Mouse (Mus musculus): ENCODE measurements around the gene Neurod2. TPM values are rescaled to one million over a fixed set of nuclear protein-coding genes. Genes with fewer than 3 reads are reported as not detected.
A peak's percentile ranks its signal among the peaks of the same experiment; 100 is the strongest.

The Neurod2 gene
- polyA plus RNA-seq, 1 experiment, result not detected

- TF ChIP-seq CTCF (IDR thresholded peaks at IDR 0.05; ENCODE audit: borderline replicate concordance, insufficient read depth, low read length), result peak; percentile 45; the same call in 1 of the 2 replicates
- TF ChIP-seq POLR2A (IDR thresholded peaks at IDR 0.05; ENCODE audit: low read depth, low read length), result no peak
- Histone ChIP-seq H3K4me1 (ENCODE audit: control insufficient read depth, insufficient read depth, low read length) (no peaks in the 10 kb centered on the region; the same call in 1 of the 2 replicates), H3K4me3 (ENCODE audit: insufficient read depth, low read length) (no peak overlapping the region), H3K27ac (ENCODE audit: insufficient read depth, low read length) (no peak overlapping the region)
Measured at GRCm38 (mm10) chr11:98296277-98296676, 33.2 kb downstream of the Neurod2 start.

DNA sequence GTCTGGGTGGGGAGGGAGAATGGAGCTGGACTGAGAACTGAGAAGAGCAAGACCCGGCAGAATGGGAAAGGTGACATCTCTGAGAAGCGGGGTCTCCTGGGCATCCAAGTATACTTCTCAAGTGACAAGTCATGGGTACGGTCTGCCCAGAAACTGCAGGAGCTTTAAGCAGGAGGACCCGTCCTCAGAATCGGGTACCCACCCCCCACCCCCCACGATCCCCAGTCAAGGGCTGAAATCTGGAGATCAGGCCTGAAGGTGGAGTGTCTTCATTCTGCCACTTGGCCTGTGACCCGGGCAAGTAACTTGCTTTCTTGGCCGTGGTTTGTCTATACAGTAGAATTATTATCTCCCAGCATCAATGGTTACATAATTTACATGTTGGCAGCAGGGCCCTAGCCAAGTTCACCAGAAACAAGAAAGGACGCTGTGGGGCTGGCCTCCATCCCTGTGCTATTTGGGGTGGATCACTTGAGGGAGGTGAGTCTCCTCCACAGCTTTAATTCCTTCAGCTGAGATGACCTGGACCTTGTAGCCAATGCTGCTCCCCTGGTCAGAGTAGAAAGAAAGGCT, 34.3 kb downstream of the Neurod2 start:
- TF ChIP-seq CTCF (IDR thresholded peaks at IDR 0.05; ENCODE audit: borderline replicate concordance, insufficient read depth, low read length), result no peak
- no peak for TF ChIP-seq POLR2A (IDR thresholded peaks at IDR 0.05; ENCODE audit: low read depth, low read length)
- H3K27ac ChIP-seq (ENCODE audit: insufficient read depth, low read length), result no peak overlapping the region
- H3K4me1 ChIP-seq (ENCODE audit: control insufficient read depth, insufficient read depth, low read length), result no peaks in the 10 kb centered on the region
- H3K4me3 ChIP-seq (ENCODE audit: insufficient read depth, low read length), result peak overlapping the region; percentile 59

DNA sequence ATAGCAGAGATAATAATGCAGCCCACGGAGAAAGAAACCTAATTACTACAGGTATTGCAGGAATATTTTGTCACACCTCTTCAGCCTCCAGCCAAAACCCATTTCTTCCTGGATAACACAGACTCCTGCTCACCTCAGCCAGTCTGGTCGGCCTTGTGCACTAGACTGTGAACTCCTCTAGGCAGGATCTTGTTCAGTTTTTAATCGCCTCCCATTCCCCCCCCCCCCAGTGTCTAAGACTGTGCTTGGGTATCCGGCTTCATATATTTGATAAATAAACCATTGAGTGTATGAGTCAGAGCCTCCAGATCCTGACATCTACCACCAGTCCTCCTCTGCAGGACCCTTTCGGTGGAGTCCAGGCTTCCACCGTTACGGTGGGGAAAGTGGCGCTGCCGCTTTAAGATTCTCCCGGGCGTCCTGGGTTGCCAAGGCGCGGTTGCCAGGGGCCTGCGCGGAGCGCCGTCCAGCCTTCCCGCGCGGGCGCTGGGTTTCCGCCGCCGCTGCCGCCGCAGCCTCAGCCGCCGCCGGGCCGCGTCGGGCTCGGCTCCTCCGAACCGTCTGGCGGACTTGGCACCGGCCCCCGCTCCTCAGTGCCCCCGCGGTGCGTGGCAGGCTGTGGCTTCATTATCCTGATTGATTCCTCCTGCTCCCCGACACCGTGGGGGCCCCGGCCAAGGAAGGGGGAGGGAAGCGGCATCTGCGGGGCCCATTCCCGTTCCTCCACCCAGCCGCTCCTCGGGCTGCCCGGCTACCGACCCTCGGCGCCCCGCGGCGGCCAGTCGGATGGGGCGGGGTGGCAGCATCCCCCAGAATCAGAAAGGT, 35.0 kb downstream of the Neurod2 start:
- Histone ChIP-seq H3K4me1 (ENCODE audit: control insufficient read depth, insufficient read depth, low read length) (no peaks in the 10 kb centered on the region), H3K4me3 (ENCODE audit: insufficient read depth, low read length) (peak overlapping the region; percentile 59), H3K27ac (ENCODE audit: insufficient read depth, low read length) (no peak overlapping the region)
- TF ChIP-seq POLR2A (IDR thresholded peaks at IDR 0.05; ENCODE audit: low read depth, low read length) (peak; percentile 50), CTCF (IDR thresholded peaks at IDR 0.05; ENCODE audit: borderline replicate concordance, insufficient read depth, low read length) (no peak)

DNA sequence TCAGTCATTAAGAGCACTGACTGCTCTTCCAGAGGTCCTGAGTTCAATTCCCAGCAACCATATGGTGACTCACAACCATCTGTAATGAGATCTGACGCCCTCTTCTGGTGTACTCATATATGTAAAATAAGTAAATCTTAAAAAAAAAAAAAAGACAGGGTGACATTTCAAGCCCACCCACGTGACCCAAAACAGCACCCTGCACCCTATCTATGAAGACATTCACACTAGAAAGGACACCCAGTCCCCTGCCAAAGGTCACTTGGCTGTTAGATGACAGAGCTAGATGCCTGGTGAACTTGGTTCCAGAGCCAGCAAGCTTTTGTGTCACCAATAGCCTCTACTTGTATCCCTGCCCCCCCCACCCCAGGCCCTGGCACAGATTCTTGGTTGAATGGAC, 36.4 kb downstream of the Neurod2 start:
- Histone ChIP-seq H3K4me1 (ENCODE audit: control insufficient read depth, insufficient read depth, low read length) (no peaks in the 10 kb centered on the region), H3K4me3 (ENCODE audit: insufficient read depth, low read length) (no peak overlapping the region), H3K27ac (ENCODE audit: insufficient read depth, low read length) (no peak overlapping the region)
- TF ChIP-seq POLR2A (IDR thresholded peaks at IDR 0.05; ENCODE audit: low read depth, low read length) (no peak), CTCF (IDR thresholded peaks at IDR 0.05; ENCODE audit: borderline replicate concordance, insufficient read depth, low read length) (no peak)

DNA sequence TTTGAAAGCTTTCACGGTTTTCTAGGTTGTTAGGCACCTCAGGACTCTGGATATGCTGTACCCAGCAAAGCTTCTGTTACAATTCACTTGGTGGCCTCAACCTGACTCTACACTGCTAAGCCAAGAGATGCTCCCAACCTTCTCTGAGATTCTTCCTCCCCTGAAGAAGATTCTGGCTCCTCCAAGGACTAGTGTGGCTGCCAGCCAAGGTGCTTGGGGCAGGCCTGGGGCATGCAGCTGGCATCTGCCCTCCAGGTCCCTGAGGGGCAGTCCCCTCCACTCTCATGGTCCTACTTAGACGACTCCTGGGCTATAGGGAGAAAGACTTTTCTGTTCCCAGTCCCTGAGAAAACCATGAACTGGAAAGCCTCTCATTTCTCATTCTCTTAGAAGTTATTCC, 38.5 kb downstream of the Neurod2 start:
- no peak overlapping the region for H3K27ac ChIP-seq (ENCODE audit: insufficient read depth, low read length)
- no peak for TF ChIP-seq POLR2A (IDR thresholded peaks at IDR 0.05; ENCODE audit: low read depth, low read length)
- no peak for TF ChIP-seq CTCF (IDR thresholded peaks at IDR 0.05; ENCODE audit: borderline replicate concordance, insufficient read depth, low read length)
- no peaks in the 10 kb centered on the region for H3K4me1 ChIP-seq (ENCODE audit: control insufficient read depth, insufficient read depth, low read length)
- no peak overlapping the region for H3K4me3 ChIP-seq (ENCODE audit: insufficient read depth, low read length)

DNA sequence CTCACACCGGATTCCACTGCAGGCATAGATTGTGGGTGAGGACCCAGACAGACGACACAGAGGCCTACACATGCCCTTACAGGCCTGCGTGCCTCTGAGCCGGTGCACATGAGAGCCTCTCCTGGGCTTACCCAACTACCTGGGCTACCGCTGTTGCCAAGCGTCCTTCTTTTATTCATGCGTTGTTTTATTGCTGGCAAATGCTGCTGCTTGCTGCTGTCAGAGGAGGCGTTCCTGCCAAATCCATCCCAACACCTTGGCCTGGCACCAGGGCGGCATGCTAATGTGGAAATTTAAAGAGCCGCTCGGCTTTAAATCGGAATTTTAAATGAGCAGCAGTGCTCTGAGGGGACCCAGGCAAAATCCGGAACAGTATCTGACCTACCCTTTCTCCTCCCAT, 39.6 kb downstream of the Neurod2 start:
- no peak overlapping the region for H3K4me3 ChIP-seq (ENCODE audit: insufficient read depth, low read length)
- H3K4me1 ChIP-seq (ENCODE audit: control insufficient read depth, insufficient read depth, low read length), result no peaks in the 10 kb centered on the region
- TF ChIP-seq POLR2A (IDR thresholded peaks at IDR 0.05; ENCODE audit: low read depth, low read length) (no peak), CTCF (IDR thresholded peaks at IDR 0.05; ENCODE audit: borderline replicate concordance, insufficient read depth, low read length) (no peak)
- H3K27ac ChIP-seq (ENCODE audit: insufficient read depth, low read length), result no peak overlapping the region

- TF ChIP-seq CTCF (IDR thresholded peaks at IDR 0.05; ENCODE audit: borderline replicate concordance, insufficient read depth, low read length) (no peak), POLR2A (IDR thresholded peaks at IDR 0.05; ENCODE audit: low read depth, low read length) (no peak)
- Histone ChIP-seq H3K4me1 (ENCODE audit: control insufficient read depth, insufficient read depth, low read length) (no peaks in the 10 kb centered on the region), H3K4me3 (ENCODE audit: insufficient read depth, low read length) (no peak overlapping the region), H3K27ac (ENCODE audit: insufficient read depth, low read length) (no peak overlapping the region)
Measured at GRCm38 (mm10) chr11:98287961-98288360, 41.5 kb downstream of the Neurod2 start.

- TF ChIP-seq CTCF (IDR thresholded peaks at IDR 0.05; ENCODE audit: borderline replicate concordance, insufficient read depth, low read length), result no peak
- no peak for TF ChIP-seq POLR2A (IDR thresholded peaks at IDR 0.05; ENCODE audit: low read depth, low read length)
- Histone ChIP-seq H3K27ac (ENCODE audit: insufficient read depth, low read length) (no peak overlapping the region), H3K4me3 (ENCODE audit: insufficient read depth, low read length) (no peak overlapping the region), H3K4me1 (ENCODE audit: control insufficient read depth, insufficient read depth, low read length) (no peaks in the 10 kb centered on the region)
Measured at GRCm38 (mm10) chr11:98287531-98287930, 41.9 kb downstream of the Neurod2 start.

DNA sequence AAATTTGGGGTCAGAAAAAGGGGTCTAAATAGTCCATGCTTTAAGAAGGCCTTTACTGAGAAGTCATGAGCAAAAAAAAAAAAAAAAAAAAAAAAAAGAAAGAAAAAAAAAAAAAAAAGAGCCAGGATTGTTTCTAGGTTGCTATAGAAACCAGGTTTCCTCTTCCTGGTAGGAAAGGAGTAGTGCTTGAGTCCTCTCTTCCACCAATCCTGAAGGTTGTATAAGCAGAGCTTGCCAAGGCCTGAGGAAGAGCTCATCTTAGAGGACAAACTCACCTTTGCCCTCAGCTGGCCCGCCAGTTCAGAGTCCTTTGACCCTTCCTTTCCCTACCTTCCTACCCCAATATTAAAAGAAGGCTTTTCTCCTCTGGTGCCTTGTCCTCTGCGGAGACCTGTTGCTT, 44.1 kb downstream of the Neurod2 start:
- H3K4me1 ChIP-seq (ENCODE audit: control insufficient read depth, insufficient read depth, low read length), result no peaks in the 10 kb centered on the region
- H3K4me3 ChIP-seq (ENCODE audit: insufficient read depth, low read length), result no peak overlapping the region
- TF ChIP-seq POLR2A (IDR thresholded peaks at IDR 0.05; ENCODE audit: low read depth, low read length) (no peak), CTCF (IDR thresholded peaks at IDR 0.05; ENCODE audit: borderline replicate concordance, insufficient read depth, low read length) (no peak)
- no peak overlapping the region for H3K27ac ChIP-seq (ENCODE audit: insufficient read depth, low read length)

DNA sequence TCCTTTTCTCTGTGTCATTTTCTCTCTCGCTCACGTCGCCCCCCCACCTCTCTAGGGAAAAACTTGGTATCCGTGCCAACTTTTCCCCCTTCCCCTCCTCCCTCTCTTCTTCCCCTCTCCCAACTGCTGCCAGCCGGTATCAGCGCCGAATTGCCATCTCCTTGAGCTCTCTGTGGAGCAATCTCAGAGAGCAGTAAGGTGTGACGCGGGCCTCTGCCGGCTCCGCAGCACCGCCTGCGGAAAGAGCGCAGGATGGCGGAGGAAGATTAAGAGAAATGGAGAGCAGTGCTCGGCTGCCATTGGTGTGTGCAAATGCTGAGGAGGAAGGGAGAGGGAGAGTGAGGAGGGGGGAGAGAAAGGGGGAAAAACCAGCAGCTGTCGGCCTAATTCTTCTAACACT, 45.2 kb downstream of the Neurod2 start:
- Histone ChIP-seq H3K27ac (ENCODE audit: insufficient read depth, low read length) (no peak overlapping the region), H3K4me1 (ENCODE audit: control insufficient read depth, insufficient read depth, low read length) (no peaks in the 10 kb centered on the region), H3K4me3 (ENCODE audit: insufficient read depth, low read length) (no peak overlapping the region)
- no peak for TF ChIP-seq CTCF (IDR thresholded peaks at IDR 0.05; ENCODE audit: borderline replicate concordance, insufficient read depth, low read length)
- no peak for TF ChIP-seq POLR2A (IDR thresholded peaks at IDR 0.05; ENCODE audit: low read depth, low read length)

All from embryonic fibroblast, embryonic 13.5 days (primary cell).